9 mouse cellular contexts compared by ENCODE assay signal in the genomic region with DNA sequence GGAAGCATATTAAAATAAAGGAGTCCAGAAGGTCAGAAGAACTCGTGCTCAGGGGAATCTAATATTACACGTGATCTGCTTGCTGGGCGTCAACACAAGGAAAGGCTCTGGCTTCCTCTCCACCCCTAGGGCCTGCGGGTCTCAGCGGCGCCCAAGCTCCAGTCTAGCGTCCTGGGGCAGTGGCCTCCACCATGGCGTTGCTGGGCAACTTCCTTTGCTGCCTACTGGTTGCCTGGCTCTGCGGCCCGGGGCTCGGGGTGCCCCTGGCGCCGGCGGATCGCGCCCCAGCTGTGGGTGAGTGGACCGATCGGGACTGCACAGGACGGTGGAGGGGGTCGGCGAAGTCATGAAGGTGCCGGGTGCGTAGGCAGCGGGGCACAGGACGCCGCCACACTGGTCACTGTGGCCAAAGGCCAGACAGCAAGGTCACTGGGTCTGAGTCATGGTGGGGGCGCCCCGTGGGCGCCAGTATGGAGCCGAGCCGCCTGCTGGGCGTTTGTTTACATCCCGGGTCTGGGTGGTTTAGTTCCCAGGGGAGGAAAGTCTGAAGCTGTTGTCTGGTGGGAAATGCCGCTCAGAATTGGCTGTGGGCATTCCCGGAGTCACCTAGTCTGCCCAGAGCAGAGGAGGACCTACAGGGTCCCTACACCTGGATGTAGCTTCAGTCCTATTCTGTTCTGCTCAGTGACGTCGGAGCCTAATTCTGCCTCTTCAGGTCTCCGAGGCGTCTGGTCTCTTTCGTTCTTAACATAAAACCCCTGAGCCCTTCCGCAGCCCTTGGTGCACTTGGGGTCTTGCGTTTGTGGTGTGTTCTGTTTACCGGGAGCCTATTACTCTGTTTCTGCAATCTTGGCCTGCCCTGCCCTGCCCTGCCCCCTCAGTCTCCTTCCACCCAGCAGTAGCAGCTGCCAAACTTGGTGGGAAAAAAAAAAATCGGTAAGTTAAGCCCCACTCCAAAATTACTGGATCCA. TPM values are rescaled to one million over a fixed set of nuclear protein-coding genes. Genes with fewer than 3 reads are reported as not detected.
DNase-seq lines count a peak whose midpoint lies in the region; ATAC-seq and TF ChIP-seq lines count a peak whose summit lies in the region.
"Had no signal": no experiment of that assay in that cellular context is flagged by ENCODE, and none has a peak within 500 bp of the region (broad histone marks: within the 10 kb centered on the region; RNA-seq: fewer than 3 reads in every experiment).

No protein-coding gene starts in this region.

- peak overlapping the region; percentile 67 for H3K27ac ChIP-seq in heart, embryonic 16.5 days (ENCODE audit: low read length)
- H3K27ac ChIP-seq in neural tube, embryonic 13.5 days (replicated peaks): peak overlapping the region; percentile 67

- no peaks in the 10 kb centered on the region for H3K36me3 ChIP-seq in heart, embryonic 16.5 days (ENCODE audit: control insufficient read depth, insufficient read depth)
- H3K36me3 ChIP-seq in neural tube, embryonic 13.5 days: peaks cover 16% of the 10 kb centered on the region

- peak overlapping the region; percentile 80 for H3K4me3 ChIP-seq in heart, embryonic 16.5 days (ENCODE audit: low read length)
- peak overlapping the region; percentile 73 for H3K4me3 ChIP-seq in lung, adult 2 months (replicated peaks; ENCODE audit: extremely low read depth, low read depth, low read length)
- H3K4me3 ChIP-seq in neural tube, embryonic 13.5 days: peak overlapping the region; percentile 57

- H3K27me3 ChIP-seq in heart, embryonic 16.5 days (ENCODE audit: control insufficient read depth, insufficient read depth, low read length): no peaks in the 10 kb centered on the region
- H3K27me3 ChIP-seq in neural tube, embryonic 13.5 days: no peaks in the 10 kb centered on the region
- H3K27me3 ChIP-seq: Patski had no signal

- peak overlapping the region; percentile 95 for H3K4me2 ChIP-seq in heart, embryonic 16.5 days (ENCODE audit: low read depth, low read length)
- peak overlapping the region; percentile 83 for H3K4me2 ChIP-seq in neural tube, embryonic 13.5 days

- no peak for TF ChIP-seq CTCF in lung, adult 2 months (IDR thresholded peaks at IDR 0.05; ENCODE audit: insufficient read depth, low read length)

- peak; percentile 47 for ATAC-seq in CD4-positive, CD25-positive, alpha-beta regulatory T cell, adult 4 months
- ATAC-seq in heart, embryonic 16.5 days (replicated peaks; ENCODE audit: extremely low read depth, insufficient read depth, low FRiP score): peak; percentile 78
- ATAC-seq in neural tube, embryonic 13.5 days (ENCODE audit: low read depth): peak; percentile 82
- ATAC-seq: Patski had no signal

- H3K9me3 ChIP-seq in heart, embryonic 16.5 days (replicated peaks; ENCODE audit: control insufficient read depth, low read length): no peaks in the 10 kb centered on the region
- peaks cover 11% of the 10 kb centered on the region for H3K9me3 ChIP-seq in neural tube, embryonic 13.5 days

- H3K4me1 ChIP-seq in heart, embryonic 16.5 days (ENCODE audit: control insufficient read depth, insufficient read depth, low read length): peaks cover 12% of the 10 kb centered on the region
- peaks cover 7% of the 10 kb centered on the region; the same call in 1 of the 2 replicates for H3K4me1 ChIP-seq in lung, adult 2 months (ENCODE audit: control insufficient read depth, insufficient read depth, low read length)
- H3K4me1 ChIP-seq in neural tube, embryonic 13.5 days (replicated peaks): peaks cover 23% of the 10 kb centered on the region

- WGBS in heart, embryonic 16.5 days: under 1% methylated on average over 44 of the region's 44 CpGs
- under 1% methylated on average over 44 of the region's 44 CpGs for WGBS in lung, adult 2 months
- 2% methylated on average over 44 of the region's 44 CpGs for WGBS in neural tube, embryonic 13.5 days

- DNase-seq in brain, embryonic 18.5 days (ENCODE audit: low read depth, low spot score): peak; percentile 10
- peak; percentile 44 for DNase-seq in fibroblast of lung, adult 2 months (ENCODE audit: low read depth)
- peak; percentile 65 for DNase-seq in kidney, postnatal 10 days
- peak; percentile 75 for DNase-seq in lung, adult 2 months
- DNase-seq in testis, postnatal 14 days (ENCODE audit: low spot score): peak; percentile 19

- H3K9ac ChIP-seq in heart, embryonic 16.5 days (ENCODE audit: low read length): peak overlapping the region; percentile 91
- H3K9ac ChIP-seq in neural tube, embryonic 13.5 days: peak overlapping the region; percentile 84

- peak; percentile 49; the same call in 1 of the 2 replicates for TF ChIP-seq POLR2A in lung, adult 2 months (IDR thresholded peaks at IDR 0.05; ENCODE audit: borderline replicate concordance, extremely low read depth, low read depth, low read length)

RNA-seq across cellular contexts. Expression of gene Smpdl3a, which starts 0.6 kb away (rescaled TPM):
- polyA plus RNA-seq in CD4-positive, CD25-positive, alpha-beta regulatory T cell, adult 4 months (2017; shearing (Covaris generic)): 100 to 1,000 TPM; 136 to 158 TPM
- 40.5 and 41.2 TPM in 2 replicates for polyA plus RNA-seq in heart, embryonic 16.5 days (2015; fragmentation: Nextera tagmentation; extraction: Ambion mirVana)
- 167 and 190 TPM in 2 replicates for polyA plus RNA-seq in lung, adult 2 months (2012; rRNA removed)
- 29.7 and 32.4 TPM in 2 replicates for polyA plus RNA-seq in neural tube, embryonic 13.5 days (2015; fragmentation: Nextera tagmentation; extraction: Ambion mirVana)

RNA-seq across cellular contexts. Expression of gene Fabp7, which starts 10.1 kb away (rescaled TPM):
- not detected for polyA plus RNA-seq in CD4-positive, CD25-positive, alpha-beta regulatory T cell, adult 4 months (2017; shearing (Covaris generic))
- 11.5 and 12.9 TPM in 2 replicates for polyA plus RNA-seq in heart, embryonic 16.5 days (2015; fragmentation: Nextera tagmentation; extraction: Ambion mirVana)
- 0.26 TPM in 1 of 2 replicates, not detected in the other for polyA plus RNA-seq in lung, adult 2 months (2012; rRNA removed)
- 2,540 and 2,743 TPM in 2 replicates for polyA plus RNA-seq in neural tube, embryonic 13.5 days (2015; fragmentation: Nextera tagmentation; extraction: Ambion mirVana)

Comparison
In these comparisons a context has a peak if more than half of its experiments do, and no peak if none do; other contexts are left out.
1. Peak in every context shown above with its lines: DNase-seq, ATAC-seq, H3K4me3 ChIP-seq and H3K27ac ChIP-seq.
2. DNase-seq: peak in every context shown above with its lines; median percentile 75 in lung, adult 2 months; 65 in kidney, postnatal 10 days; 44 in fibroblast of lung, adult 2 months; 19 in testis, postnatal 14 days; 10 in brain, embryonic 18.5 days.
3. RNA of gene Fabp7, which starts 10.1 kb away (polyA plus RNA-seq): 2,540 to 2,743 TPM in neural tube, embryonic 13.5 days; 11.5 to 12.9 TPM in heart, embryonic 16.5 days, 0.26 TPM in lung, adult 2 months and not detected in CD4-positive, CD25-positive, alpha-beta regulatory T cell, adult 4 months; every median in the first group is over 100 times any median in the second.